Mouse (Mus musculus) hindbrain, embryonic 12.5 days (tissue): ENCODE data around the gene Cdk1. TPM values are rescaled to one million over a fixed set of nuclear protein-coding genes. Genes with fewer than 3 reads are reported as not detected.

Source experiments
- ATAC-seq: fragments of 200-750 bp; cut with Nextera tagmentation; 2 replicates; pipeline ENCODE4 v1.8.0; 2017; ENCODE audit warnings: moderate TSS enrichment; ENCODE audit not compliant: low FRiP score
- H3K27ac ChIP-seq: fragments of 300-500 bp; sonication (generic); 2 replicates; pipeline ENCODE4 v1.5.1; 2016; ENCODE audit warnings: mild to moderate bottlenecking
- H3K27me3 ChIP-seq: fragments of 300-500 bp; sonication (generic); 2 replicates; pipeline ENCODE4 v1.6.1; 2016; ENCODE audit warnings: mild to moderate bottlenecking
- H3K36me3 ChIP-seq: fragments of 300-500 bp; sonication (generic); 2 replicates; pipeline ENCODE4 v1.6.1; 2016; ENCODE audit warnings: mild to moderate bottlenecking
- H3K4me1 ChIP-seq: fragments of 300-500 bp; sonication (generic); 2 replicates; pipeline ENCODE4 v1.6.1; 2016
- H3K4me2 ChIP-seq: fragments of 300-500 bp; sonication (generic); replicated peaks from 2 replicates; pipeline ENCODE4 v1.6.1; 2016; ENCODE audit warnings: mild to moderate bottlenecking
- H3K4me3 ChIP-seq: fragments of 300-500 bp; sonication (generic); 2 replicates; pipeline ENCODE4 v1.5.1; 2016; ENCODE audit warnings: mild to moderate bottlenecking
- H3K9ac ChIP-seq: fragments of 300-500 bp; sonication (generic); 2 replicates; pipeline ENCODE4 v1.6.1; 2016; ENCODE audit warnings: mild to moderate bottlenecking, moderate library complexity
- H3K9me3 ChIP-seq: fragments of 300-500 bp; sonication (generic); replicated peaks from 2 replicates; pipeline ENCODE4 v1.6.1; 2016; ENCODE audit warnings: mild to moderate bottlenecking
- WGBS: fragments of 180-500 bp; shearing (Covaris S2); methylation state at CpG from one replicate; pipeline ENCODE4 v1.1.7; 2016; 5-methylcytosine and 5-hydroxymethylcytosine counted together
- polyA plus RNA-seq: library from polyadenylated mRNA; unstranded; fragments of >200 nt; fragmentation: Nextera tagmentation; extraction: Ambion mirVana; gene quantifications from 2 replicates; pipeline ENCODE4 v1.2.1, GENCODE M21; 2016

The Cdk1 gene
- 210 and 220 TPM in 2 replicates for polyA plus RNA-seq

DNA sequence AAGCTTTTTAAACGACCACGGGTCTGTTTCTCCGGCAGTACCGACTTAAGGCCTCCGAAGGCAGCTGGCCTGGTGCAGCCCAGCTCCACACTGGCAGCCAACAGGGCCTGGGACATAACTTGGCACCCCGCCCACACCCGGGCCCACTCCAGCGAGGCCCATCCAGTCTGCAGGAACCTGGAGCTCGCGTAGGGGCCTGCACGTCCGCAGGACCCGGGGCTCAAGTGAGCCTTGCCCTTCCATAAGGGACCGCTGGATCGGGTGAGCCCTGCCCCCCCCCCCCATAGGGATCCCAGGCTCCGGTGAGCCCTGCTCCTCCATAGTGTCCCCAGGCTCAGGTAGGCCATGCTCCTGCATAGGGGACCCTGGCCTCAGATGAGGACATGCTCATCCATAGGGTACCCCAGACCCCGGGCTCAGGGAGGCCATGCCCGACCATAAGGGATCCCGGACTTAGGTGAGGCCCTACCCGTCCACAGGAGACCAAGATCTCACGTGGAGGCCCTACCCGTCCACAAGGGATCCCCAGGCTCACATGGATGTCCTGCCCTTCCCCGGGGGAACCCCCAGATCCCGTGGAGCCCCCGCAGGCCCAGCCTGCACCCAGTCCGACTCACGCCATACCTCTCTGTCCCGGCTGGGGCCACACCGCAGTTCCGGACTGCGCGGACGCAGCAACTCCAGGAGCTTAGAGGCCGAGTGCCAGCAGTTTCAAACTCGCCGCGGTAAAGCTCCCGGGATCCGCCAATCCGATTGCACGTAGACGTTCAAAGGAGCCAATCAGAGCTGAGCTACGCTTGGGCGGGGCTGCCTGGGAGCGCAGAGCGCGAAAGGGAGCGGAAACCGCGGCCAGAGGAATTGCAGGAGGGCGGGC is at the start of gene Cdk1:
Cdk1 (minus strand) TSS at position 727 of the 874 bp plus-strand sequence.
- Histone ChIP-seq H3K9ac (peak within 1 kb of the TSS; percentile 81), H3K27me3 (no peaks in the 10 kb centered on the region), H3K36me3 (peaks cover 10% of the 10 kb centered on the region; the same call in 1 of the 2 replicates), H3K9me3 (no peaks in the 10 kb centered on the region), H3K4me3 (peak within 1 kb of the TSS; percentile 67), H3K4me2 (peak within 1 kb of the TSS; percentile 84), H3K27ac (peak within 1 kb of the TSS; percentile 68), H3K4me1 (peaks cover 44% of the 10 kb centered on the region)
- ATAC-seq, result peak; percentile 97
- under 1% methylated on average over 51 of the region's 51 CpGs for WGBS

DNA sequence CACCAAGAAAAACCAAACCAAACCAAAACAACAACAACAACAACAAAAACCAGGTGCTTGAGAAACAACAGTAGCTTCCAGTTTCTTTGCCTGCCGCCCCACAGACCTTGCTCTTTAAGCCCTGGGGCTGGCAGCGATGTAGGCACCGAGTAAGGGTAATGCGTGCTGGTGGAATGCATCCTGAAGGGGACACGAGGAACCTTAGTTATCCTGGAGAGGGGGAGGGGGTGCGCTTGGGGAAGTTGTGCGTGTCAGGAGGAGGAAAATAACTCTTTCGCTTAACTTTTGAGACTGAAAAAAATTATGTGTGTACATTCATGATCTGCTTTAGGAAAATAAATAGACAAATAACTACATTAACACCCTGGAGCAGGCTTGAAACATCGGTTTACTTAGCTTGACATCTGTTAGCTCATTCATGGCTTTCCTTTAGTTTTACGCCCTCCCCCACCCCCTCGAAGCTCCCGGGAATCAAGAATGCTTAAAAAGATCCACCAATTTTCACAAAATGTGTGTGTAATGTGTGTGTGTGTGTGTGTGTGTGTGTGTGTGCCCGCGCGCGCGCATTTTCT is 47.2 kb upstream of the Cdk1 start:
- Histone ChIP-seq H3K27ac (no peak overlapping the region), H3K4me3 (peak overlapping the region; percentile 63), H3K9ac (0 out of 2 replicates have a peak overlapping the region, but pooled peaks have one; percentile 46), H3K27me3 (peaks cover 60% of the 10 kb centered on the region), H3K36me3 (no peaks in the 10 kb centered on the region), H3K4me1 (peaks cover 26% of the 10 kb centered on the region), H3K9me3 (no peaks in the 10 kb centered on the region), H3K4me2 (peak overlapping the region; percentile 96)
- no peak for ATAC-seq
- WGBS, result 2% methylated on average over 17 of the region's 17 CpGs

DNA sequence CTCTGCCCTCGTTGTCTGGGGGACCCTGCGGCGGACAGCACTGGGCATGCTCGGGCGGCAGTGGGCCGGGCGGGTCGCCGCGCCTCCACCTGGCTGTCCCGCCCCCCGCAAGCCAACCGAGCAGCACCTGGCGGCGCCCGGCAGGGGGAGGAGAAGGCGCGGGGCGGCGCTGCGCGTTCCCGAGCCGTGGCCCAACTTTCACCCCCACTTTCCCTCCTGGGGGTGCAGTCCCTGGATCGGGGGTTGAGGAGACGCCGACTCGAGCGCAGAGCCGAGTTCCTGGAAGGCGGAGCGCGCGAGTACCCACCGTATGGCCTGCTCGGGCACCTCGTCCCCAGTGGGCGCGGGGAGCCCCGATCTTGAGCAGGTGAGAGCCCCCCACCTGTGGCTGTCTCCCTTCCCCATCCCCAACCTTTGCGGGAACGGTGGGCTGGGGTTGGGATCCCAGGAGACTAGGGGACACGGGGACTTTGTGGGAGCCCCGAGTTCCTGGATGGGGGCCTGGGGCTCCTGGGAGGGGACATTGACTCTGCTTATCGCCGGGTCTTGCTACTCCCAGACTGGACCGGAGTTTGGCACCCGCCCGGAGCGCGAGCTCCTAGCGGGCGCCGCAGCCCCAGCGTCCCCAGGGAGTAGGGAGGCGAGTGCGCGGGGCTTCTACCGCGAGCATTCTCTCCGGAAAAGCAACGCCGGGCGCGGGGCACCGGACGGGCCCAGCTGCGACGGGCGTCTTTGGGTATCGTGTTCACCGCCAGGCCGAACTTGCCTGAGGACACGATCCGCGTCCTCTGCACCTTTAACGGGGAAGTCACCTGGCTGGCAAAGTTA is 46.2 kb upstream of the Cdk1 start, which contains the start of gene Ank3:
Ank3 (plus strand) TSS at position 11 of the 828 bp plus-strand sequence.
- ATAC-seq, result peak; percentile 65
- Histone ChIP-seq H3K27ac (no peak within 1 kb of the TSS), H3K36me3 (no peaks in the 10 kb centered on the region), H3K4me1 (peaks cover 26% of the 10 kb centered on the region), H3K9ac (peak within 1 kb of the TSS; percentile 46), H3K4me2 (peak within 1 kb of the TSS; percentile 96), H3K9me3 (no peaks in the 10 kb centered on the region), H3K4me3 (peak within 1 kb of the TSS; percentile 63), H3K27me3 (peaks cover 63% of the 10 kb centered on the region)
- WGBS, result under 1% methylated on average over 73 of the region's 77 CpGs

DNA sequence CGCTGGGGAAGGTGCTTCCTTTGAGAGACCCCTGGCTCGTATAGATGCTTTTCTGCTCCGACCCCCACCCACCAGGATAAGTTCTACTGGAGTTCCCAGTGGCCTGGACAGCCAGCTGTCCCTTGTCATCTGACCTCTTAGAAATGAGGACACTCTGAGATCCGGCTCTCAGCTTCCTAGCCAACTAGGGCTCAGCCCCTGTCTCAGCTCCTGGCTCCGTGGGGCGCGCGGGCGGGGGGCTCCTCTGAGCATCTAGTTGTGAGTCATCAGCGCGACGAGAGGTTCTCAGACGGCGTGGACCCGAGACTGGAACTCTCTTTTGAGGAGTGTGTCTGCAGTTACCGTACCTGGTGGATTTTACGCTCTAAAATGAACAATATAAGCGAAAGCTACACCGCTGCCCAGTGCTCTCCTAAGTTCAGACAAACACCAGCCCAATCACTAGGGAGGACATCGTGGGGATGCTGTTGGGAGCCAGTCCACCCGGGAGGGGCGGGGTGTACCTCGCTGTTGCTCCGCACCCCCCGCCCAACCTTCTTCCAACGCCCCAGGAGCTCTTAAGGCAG is 45.5 kb upstream of the Cdk1 start:
- no peak for ATAC-seq
- no peaks in the 10 kb centered on the region for H3K36me3 ChIP-seq
- WGBS, result under 1% methylated on average over 23 of the region's 26 CpGs
- H3K9me3 ChIP-seq, result no peaks in the 10 kb centered on the region
- H3K27me3 ChIP-seq, result peaks cover 63% of the 10 kb centered on the region
- no peak overlapping the region for H3K27ac ChIP-seq
- H3K4me3 ChIP-seq, result peak overlapping the region; percentile 63
- H3K4me2 ChIP-seq, result peak overlapping the region; percentile 96
- peak overlapping the region; percentile 46 for H3K9ac ChIP-seq
- H3K4me1 ChIP-seq, result peaks cover 26% of the 10 kb centered on the region

DNA sequence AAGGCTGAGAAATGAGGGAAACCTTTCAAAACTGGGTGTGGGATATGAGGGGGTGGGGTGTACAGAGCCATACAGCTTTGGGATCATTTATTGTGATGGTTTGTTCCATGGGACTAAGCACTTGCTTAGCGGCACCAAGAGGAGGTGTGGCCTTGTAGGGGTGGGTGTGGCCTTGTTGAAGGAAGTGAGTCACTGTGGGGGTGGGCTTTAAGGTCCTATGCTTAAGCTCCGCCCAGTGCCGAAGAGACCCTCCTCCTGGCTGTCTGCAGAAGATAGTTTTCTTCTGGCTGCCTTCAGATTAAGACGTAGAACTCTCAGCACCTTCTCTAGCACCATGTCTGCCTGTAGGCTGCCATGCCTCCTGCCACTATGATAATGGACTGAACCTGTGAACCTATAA is 36.8 kb upstream of the Cdk1 start:
- Histone ChIP-seq H3K4me1 (no peaks in the 10 kb centered on the region), H3K27me3 (no peaks in the 10 kb centered on the region), H3K4me3 (no peak overlapping the region), H3K27ac (no peak overlapping the region), H3K4me2 (no peak overlapping the region), H3K9ac (no peak overlapping the region), H3K36me3 (no peaks in the 10 kb centered on the region), H3K9me3 (no peaks in the 10 kb centered on the region)
- WGBS, result 94% methylated on average over 4 of the region's 4 CpGs
- no peak for ATAC-seq

DNA sequence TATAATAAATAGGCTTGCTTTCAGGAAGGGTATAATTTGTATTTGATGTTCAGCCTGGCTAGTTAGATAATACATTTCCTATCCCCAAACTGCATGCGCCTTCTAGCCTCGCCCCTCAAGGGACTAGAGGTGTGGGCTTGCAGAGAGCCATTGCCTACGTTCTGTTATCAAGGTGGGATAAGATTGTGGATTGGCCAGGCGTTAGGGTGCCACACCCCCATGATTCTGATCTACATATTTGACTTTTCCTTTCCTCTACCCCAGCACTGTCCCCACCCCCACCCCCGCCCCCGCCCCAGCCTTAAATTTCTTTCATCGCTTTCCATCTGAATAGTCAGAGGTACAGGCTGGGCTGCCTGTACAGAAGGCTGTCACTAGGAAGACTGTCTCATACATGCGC is 34.0 kb upstream of the Cdk1 start:
- no peak overlapping the region for H3K4me2 ChIP-seq
- ATAC-seq, result no peak
- no peak overlapping the region for H3K4me3 ChIP-seq
- no peaks in the 10 kb centered on the region for H3K27me3 ChIP-seq
- H3K36me3 ChIP-seq, result no peaks in the 10 kb centered on the region
- H3K9ac ChIP-seq, result no peak overlapping the region
- WGBS, result 79% methylated on average over 8 of the region's 8 CpGs
- H3K4me1 ChIP-seq, result no peaks in the 10 kb centered on the region
- no peak overlapping the region for H3K27ac ChIP-seq
- H3K9me3 ChIP-seq, result no peaks in the 10 kb centered on the region

DNA sequence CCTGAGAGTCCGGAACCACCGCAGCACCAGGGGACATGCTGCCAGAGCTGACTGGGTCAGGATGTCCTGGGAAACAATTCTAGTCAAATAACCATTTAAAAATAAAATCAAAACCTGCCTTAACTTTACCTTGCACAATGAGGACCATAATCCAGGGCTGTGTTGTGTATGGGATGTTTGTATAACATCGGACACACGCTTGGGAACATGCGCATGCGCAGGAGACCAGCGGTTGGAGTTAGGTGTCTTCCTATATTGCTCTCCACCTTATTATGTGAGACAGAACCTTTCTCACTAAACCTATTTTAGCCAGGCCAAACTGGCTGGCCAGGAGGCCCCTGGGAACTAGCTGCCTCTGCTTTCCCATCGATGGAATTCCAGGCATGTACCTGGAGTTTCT is 32.4 kb upstream of the Cdk1 start:
- Histone ChIP-seq H3K27me3 (no peaks in the 10 kb centered on the region), H3K27ac (no peak overlapping the region), H3K4me1 (no peaks in the 10 kb centered on the region), H3K9ac (no peak overlapping the region), H3K9me3 (no peaks in the 10 kb centered on the region), H3K4me3 (no peak overlapping the region), H3K4me2 (no peak overlapping the region), H3K36me3 (no peaks in the 10 kb centered on the region)
- ATAC-seq, result no peak
- WGBS, result 94% methylated on average over 8 of the region's 8 CpGs

DNA sequence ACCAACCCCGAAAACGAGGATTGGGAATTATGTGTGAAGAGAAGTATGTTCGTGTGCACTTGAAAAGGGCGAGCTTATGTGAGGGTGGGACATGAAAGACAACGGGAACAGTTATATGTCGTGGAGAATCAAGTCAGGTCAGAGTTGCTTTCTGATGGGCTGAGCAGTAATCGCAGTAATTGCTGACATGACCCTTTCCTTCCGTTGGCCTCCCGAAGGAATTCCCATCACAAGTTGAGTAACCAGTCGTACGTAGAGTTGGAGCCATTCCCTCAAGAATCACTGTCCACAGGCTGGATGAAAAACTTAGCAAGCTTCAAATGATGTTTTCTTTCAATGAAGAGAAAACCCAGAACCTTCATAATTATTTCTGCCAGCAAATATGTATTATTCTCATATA is 31.9 kb upstream of the Cdk1 start:
- no peak overlapping the region for H3K27ac ChIP-seq

DNA sequence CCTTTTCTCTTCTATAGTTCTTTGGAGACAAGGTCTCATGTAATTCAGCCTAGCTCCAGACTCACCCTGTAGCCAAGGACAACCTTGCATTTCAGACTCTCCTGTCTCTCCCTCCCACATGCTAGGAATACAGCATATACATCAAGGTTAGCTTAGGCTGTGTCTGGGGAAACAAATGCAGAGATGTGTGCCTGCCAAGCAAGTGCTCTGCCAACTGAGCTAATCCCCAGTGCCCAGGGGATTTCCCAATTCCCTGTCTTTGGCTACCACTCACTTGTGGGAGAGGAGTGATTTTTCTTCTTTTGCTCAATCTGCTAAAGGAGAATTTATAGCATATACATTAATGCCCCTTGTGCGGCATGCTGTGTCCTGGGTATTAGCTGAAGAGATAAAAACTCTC is 30.4 kb upstream of the Cdk1 start:
- no peak overlapping the region for H3K4me2 ChIP-seq
- ATAC-seq, result no peak
- no peak overlapping the region for H3K27ac ChIP-seq
- no peaks in the 10 kb centered on the region for H3K36me3 ChIP-seq
- no peaks in the 10 kb centered on the region for H3K4me1 ChIP-seq
- H3K9ac ChIP-seq, result no peak overlapping the region
- H3K27me3 ChIP-seq, result no peaks in the 10 kb centered on the region
- 90% methylated on average over 1 of the region's 1 CpGs for WGBS
- H3K9me3 ChIP-seq, result no peaks in the 10 kb centered on the region
- H3K4me3 ChIP-seq, result no peak overlapping the region

More for the DNA sequence above, 31.9 kb upstream of the Cdk1 start:
- Histone ChIP-seq H3K4me3 (no peak overlapping the region), H3K27me3 (no peaks in the 10 kb centered on the region), H3K9ac (no peak overlapping the region), H3K36me3 (no peaks in the 10 kb centered on the region), H3K4me2 (no peak overlapping the region), H3K4me1 (no peaks in the 10 kb centered on the region), H3K9me3 (no peaks in the 10 kb centered on the region)
- ATAC-seq, result no peak
- 78% methylated on average over 11 of the region's 11 CpGs for WGBS

DNA sequence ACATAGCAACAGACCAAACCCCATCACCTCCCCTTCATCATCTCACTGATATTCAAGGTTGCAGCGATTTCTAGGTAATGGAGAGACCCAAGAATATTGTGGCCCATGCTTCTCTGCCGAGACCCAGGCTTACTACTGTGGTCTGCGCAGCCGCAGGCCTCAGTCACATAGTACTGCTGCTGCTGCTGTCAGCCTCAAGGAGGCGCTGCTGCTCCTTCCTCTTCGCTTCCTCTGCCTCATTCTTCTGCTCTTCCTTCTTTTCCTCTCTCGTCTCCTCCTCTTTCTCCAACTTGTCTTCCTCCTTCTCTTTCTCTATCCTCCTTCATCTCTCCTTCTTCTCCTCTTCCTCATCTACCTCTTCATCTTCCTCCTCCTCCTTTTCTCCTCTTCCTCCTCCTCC is 22.4 kb upstream of the Cdk1 start:
- Histone ChIP-seq H3K4me1 (no peaks in the 10 kb centered on the region), H3K27ac (no peak overlapping the region), H3K27me3 (no peaks in the 10 kb centered on the region), H3K9ac (no peak overlapping the region), H3K36me3 (no peaks in the 10 kb centered on the region), H3K4me2 (no peak overlapping the region), H3K4me3 (no peak overlapping the region), H3K9me3 (no peaks in the 10 kb centered on the region)
- no peak for ATAC-seq
- 58% methylated on average over 7 of the region's 7 CpGs for WGBS

DNA sequence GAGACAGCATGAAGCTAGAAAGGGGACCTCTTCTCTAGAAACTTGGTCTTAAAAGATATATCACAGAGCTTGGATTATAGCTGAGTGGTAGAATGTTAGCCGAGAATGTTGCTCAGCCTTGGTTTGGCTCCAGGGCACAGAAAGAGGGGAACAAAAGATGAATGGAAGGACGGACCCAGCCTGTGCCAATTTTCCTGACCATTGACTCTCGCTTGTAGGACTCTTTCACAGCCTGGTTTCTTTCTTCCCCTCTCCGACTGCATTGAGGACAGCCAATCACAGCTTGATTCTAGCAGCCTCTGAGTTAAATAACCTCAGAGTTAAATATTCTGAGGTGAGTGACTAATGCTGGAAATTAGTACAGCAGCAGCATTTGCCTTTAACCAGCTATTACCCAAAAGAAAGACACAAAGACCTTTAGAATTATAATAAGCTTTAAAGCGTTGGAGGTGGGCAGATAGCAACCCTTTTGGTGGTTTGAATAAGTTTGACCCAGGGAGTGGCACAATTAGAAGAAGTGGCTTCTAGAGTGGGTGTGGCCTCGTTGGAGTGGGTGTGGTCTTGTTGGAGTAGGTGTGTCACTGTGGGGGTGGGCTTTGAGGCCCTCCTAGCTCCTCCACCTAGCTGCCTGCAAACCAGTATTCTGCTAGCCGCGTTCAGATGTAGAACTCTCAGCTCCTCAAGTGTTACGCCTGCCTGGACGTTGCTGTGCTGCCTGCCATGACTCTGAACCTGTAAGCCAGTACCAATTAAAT is 21.2 kb upstream of the Cdk1 start:
- H3K4me2 ChIP-seq, result no peak overlapping the region
- H3K36me3 ChIP-seq, result no peaks in the 10 kb centered on the region
- H3K4me3 ChIP-seq, result no peak overlapping the region
- H3K27ac ChIP-seq, result no peak overlapping the region
- no peaks in the 10 kb centered on the region for H3K4me1 ChIP-seq
- no peaks in the 10 kb centered on the region for H3K27me3 ChIP-seq
- H3K9me3 ChIP-seq, result no peaks in the 10 kb centered on the region
- WGBS, result 64% methylated on average over 10 of the region's 10 CpGs
- H3K9ac ChIP-seq, result no peak overlapping the region
- no peak for ATAC-seq
